Mouse (Mus musculus): ENCODE data around the gene Car5a.

Gene Car5a

GRCm38 (mm10) chr8:121955825-121956500 is 11.3 kb upstream of the Car5a start:
- DNase-seq (ENCODE audit: low read depth), result peak; percentile 63

GRCm38 (mm10) chr8:121954981-121955555 is 10.4 kb upstream of the Car5a start:
- DNase-seq (ENCODE audit: low read depth), result no peak

DNA sequence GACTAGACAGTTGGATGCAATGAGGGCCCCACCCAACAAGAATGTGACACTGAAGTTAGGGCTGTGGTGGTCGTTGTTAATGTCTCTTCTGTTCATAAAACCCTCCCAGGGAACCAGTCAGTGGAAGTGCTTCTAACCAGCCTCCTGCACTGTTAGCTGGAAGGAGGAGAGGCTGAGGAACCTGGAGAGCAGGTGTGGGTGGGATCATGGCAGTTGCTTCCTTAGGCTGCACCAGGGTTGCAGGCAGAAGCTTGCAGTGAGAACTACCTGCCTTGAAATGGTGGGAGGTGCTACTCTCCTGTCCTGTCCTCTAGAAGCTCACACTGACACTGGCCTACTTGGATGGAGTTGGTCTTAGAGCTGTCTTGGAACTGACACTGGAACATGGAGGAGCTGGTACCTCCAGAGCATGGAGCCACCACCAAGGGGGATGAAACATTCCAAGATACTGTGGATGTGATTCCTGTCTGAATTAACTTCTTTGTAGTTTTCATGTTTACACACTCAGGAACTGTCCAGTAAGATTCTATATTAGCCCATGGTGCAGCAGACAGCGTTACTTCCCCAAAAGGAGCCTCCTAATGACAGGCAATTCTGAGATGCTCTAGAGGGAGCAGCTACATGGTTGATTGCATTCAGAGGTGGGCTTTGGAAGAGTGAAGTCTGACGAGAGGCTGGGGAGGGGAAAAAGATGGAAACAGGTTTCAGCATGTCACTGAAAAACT is 9.3 kb upstream of the Car5a start:
- DNase-seq (ENCODE audit: low read depth), result no peak

DNA sequence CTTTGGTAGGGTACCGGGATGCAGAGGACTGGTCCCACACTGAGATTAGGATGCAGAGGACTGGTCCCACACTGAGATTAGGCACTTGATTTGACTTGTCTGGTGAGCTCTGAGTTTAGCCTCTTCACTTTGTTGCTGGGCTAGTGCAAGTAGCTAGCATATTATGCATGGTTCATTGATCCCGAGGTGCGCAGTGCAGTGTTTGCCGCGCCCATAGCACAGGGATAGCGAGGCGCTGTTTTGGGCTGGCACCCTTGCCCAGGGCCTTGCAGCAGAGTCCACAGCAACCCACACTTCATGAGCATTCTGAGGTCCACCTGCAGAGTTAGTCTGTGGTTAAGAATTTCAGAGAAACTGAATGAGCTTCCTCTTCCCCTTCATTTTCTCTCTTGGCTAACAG is 8.1 kb upstream of the Car5a start:
- no peak for DNase-seq (ENCODE audit: low read depth)

DNA sequence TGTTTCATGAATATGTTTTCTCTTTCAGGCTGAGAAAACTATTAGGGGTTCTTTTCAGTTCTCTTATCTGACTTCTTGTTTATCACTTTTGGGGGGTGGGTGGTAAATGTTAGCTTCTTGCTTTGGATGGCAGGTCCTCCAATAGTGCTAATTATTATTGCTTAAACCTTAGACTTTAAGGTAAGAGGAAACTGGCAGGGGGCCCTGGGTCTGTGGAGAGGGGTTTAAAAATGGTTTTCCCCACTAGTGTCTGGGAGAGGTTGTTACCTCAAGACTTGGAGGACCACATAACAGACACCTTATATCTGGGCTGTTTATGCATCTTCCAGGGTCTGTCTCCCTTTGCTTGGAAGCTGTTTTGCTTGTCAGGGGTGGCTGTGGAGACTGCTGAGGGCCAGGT is 7.4 kb upstream of the Car5a start:
- DNase-seq (ENCODE audit: low read depth), result no peak

GRCm38 (mm10) chr8:121951656-121952009 is 6.9 kb upstream of the Car5a start:
- DNase-seq (ENCODE audit: low read depth), result no peak

- DNase-seq (ENCODE audit: low read depth), result peak; percentile 64
Observed at GRCm38 (mm10) chr8:121950749-121951655, 6.3 kb upstream of the Car5a start.

- DNase-seq (ENCODE audit: low read depth), result peak; percentile 94
Observed at GRCm38 (mm10) chr8:121949941-121950748, 5.4 kb upstream of the Car5a start.

DNA sequence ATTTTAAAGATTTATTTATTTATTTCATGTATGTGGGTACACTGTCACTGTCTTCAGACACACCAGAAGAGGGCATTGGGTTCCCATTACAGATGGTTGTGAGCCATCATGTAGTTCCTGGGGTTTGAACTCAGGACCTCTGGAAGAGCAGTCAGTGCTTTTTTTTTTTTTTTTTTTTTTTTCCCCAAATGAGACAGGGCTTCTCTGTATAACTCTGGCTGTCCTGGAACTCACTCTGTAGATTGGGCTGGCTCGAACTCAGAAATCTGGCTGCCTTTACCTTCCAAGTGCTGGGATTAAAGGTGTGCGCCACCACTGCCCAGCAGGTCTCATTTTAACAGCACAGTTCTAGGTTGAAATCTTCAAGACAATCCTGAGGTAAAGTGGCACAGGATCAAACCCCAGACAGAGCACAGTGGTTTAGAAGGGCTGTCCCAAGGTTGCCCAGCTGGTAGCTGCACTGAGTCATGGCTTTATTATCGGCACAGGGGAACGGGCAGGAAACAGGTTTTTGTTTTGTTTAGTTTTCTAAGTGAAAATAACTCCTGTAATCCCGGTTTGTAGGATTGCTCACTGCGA is 4.6 kb upstream of the Car5a start, which contains the start of gene Banp:
Gene Banp (plus strand): TSS at position 529 of the 579 bp plus-strand sequence.
- DNase-seq (ENCODE audit: low read depth), result no peak

- no peak for DNase-seq (ENCODE audit: low read depth)
Observed at GRCm38 (mm10) chr8:121948321-121949145, 3.8 kb upstream of the Car5a start.

- DNase-seq (ENCODE audit: low read depth), result peak; percentile 94
Observed at GRCm38 (mm10) chr8:121947753-121948141, 3.0 kb upstream of the Car5a start.

DNA sequence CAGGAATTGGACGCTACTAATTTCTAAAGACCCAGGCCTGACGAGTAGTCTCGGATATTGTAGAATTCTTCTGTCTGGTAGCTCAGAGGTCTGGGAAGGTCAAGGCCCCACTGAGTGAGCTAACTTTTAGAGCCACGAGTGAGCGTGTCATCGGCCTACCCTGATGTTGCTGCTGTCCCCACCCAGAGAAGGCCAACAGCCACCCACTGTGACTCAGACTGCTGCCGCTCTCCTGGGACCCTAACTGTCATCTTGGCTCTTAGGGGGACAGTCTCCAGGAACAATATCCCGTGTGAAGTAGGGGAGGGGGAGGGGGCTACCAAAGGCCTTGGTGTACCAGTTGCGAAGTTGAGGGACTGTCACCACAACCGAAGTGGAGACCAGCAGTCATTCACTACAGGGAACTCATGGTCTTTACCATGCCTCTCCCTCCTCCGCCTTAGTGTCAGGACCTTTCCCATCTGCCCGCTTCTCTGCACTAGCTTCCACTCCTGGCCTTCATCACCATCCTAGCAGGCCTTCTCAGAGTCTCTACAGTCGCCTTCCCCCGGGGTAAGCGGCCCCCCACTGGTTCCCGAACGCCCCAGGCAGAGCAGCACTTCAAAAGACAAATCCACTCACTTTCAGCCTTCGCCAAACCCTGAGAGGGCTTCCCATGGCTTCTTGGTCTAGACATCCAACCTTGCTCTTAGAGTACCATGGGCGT is 2.5 kb upstream of the Car5a start:
- no peak for DNase-seq (ENCODE audit: low read depth)

DNA sequence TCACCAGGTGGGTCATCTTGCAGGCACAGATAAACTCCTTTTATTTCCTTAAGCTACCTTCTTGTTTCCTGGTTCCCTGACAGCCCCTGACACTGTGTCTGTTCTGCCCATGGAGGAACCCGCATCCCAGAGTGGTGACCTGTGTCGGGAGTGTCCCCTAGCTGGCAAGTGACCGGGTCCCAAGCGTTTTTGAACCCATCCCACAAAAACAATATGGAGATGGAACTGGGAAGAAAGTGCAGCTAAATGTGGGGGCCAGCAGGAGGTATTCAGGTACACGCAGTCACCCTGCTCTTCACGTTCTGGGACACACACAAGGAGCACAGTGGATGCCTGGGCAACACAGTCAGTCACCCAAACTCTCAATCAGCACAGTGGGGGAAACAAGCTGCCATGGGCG is 1.6 kb upstream of the Car5a start:
- DNase-seq (ENCODE audit: low read depth), result no peak

DNA sequence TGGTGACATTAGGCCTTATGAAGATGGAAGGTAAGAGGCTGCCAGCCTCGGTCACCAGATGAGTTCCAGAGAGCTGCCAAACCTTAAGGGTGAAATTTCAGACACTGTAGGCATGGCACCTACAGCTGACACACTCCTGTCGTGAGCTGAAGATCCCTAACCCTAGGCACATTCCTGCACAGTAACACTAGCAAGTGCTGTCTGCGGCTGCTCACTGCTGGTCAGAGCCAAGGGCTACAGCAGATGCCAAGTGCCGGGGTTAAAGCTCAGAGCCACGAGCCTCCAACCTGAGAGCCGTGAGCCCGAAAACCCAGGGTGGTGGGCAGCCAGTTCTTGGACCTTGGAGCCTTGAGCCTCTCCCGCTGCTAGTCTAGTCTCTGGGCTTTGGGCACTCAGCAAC is 988 bp downstream of the Car5a start:
- no peak for DNase-seq (ENCODE audit: low read depth)

- DNase-seq (ENCODE audit: low read depth), result no peak
Observed at GRCm38 (mm10) chr8:121943057-121943540, 1.6 kb downstream of the Car5a start.

GRCm38 (mm10) chr8:121938732-121939131 is 6.0 kb downstream of the Car5a start:
- DNase-seq (ENCODE audit: low read depth), result no peak

- no peak for DNase-seq (ENCODE audit: low read depth)
Observed at GRCm38 (mm10) chr8:121936391-121936790, 8.3 kb downstream of the Car5a start.

DNA sequence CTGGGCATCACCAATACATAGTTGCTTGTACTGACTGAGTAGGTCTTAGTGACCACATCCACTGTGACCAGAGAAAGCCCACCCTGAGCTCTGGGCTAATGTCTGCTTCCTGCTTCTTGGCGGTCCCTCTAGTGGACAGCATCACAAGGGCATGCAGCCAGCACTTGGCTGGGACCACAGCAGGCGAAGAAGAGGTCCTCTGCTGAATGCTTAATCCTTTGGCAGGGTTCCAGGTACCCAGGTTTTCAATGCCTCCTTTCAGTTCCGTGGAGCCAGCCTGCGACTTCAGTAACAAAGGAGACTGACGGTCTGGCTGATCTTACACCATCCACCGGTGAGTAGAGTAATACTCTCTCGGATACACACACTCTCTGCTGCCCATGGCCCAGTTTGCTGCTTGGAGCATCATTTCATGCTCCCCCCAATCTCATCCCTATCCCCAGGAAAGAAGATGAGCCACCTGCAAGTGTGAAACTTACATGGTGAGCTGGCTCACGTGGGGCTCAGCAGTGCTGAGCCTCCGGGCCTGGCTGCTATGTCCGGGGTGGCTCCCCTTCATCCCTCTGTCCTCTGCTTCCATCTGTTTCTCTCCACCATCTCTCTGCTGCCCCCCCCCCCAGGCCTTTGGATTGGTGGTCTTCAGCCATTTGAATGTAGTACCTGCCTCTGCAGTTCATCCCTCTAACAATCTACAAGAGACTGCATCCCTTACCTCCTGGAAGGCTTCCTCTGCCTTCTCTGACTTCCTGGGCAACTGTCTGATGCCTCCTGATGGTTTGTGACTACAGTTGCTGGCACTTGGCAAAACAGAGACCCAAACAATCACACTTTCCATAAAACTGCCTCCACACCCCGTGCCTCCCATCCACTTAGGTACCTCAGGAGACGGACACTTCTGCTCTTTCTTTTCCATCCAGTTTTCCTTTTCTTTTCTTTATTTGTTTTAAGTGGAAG is 9.1 kb downstream of the Car5a start:
- no peak for DNase-seq (ENCODE audit: low read depth)
